Mouse (Mus musculus) ovary, postnatal 10 days (tissue): Measurements from ENCODE around the gene Crmp1.

Source experiments
- DNase-seq: peaks from one replicate; pipeline ENCODE4 v3.0.0; 2022; ENCODE audit warnings: low spot score

The Crmp1 gene

GRCm38 (mm10) chr5:37241651-37242151 is at the start of gene Crmp1:
Gene Crmp1, plus strand, starts transcription at chr5:37241940.
- no peak for DNase-seq

GRCm38 (mm10) chr5:37196196-37196595 is 45.5 kb upstream of the Crmp1 start:
- DNase-seq: no peak

- no peak for DNase-seq
These were observed 45.0 kb upstream of the Crmp1 start for GRCm38 (mm10) chr5:37196666-37197250.

GRCm38 (mm10) chr5:37197423-37197822 is 44.3 kb upstream of the Crmp1 start:
- no peak for DNase-seq

GRCm38 (mm10) chr5:37198011-37198688 is 43.6 kb upstream of the Crmp1 start:
- DNase-seq: no peak

- DNase-seq: no peak
These were observed 39.5 kb upstream of the Crmp1 start for GRCm38 (mm10) chr5:37202285-37202684.

GRCm38 (mm10) chr5:37204886-37205285 is 36.9 kb upstream of the Crmp1 start:
- DNase-seq: no peak

DNA sequence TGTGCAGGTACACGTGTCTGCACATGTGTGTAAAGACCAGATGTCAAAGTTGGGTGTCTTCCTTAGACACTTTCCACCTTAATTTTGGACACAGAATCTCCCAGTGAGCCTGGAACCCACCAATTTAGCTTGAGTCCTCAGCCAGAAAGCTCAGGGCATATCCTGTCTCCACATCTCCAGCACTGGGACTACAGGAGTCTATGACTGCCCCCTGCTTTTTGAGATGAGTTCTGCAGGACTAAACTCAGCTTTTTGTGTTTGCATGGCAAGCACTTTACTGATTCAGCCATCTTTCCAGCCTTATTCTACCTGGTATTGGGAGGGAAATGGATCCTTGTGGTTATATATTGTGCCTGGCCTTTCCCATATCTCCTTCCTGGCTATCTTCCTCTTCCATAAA is 36.3 kb upstream of the Crmp1 start:
- DNase-seq: no peak

GRCm38 (mm10) chr5:37206364-37206763 is 35.4 kb upstream of the Crmp1 start:
- no peak for DNase-seq

DNA sequence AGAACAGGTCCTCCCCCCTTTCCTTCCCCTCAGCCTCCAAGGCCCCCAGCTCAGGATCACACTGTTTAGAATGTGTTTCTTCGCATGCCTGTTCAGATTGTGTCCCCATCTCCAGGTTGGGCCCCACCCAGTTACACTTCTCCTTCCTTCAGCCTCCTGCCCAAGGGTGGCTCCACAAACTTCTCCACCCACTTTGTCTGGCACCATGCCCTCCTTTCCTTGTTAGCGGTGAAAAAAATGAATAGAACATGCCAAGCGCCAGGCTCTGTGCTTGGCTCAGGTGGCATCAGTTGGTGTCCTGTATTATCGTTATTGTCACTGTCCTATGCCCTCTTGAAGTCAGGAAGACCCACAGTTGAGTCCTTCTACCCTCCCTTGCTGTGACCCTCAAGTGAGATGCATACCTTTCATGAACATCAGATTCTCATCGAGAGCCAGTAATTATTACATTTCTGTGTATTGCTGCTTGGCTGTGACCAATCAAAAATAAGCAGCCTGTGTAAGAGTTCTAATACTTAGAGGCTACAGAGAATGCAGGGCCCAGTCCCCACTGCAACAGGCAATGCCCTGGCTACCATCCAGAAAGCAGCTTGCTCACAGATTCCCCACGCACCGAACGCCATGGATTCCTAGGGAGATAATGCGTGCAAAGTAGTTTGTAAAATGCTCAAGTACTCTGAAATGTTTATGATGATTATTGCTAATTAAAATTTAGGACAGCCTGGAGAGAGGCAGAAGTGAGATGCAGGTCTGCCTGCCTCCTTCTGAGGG is 28.6 kb upstream of the Crmp1 start:
- no peak for DNase-seq

GRCm38 (mm10) chr5:37213709-37214103 is 28.0 kb upstream of the Crmp1 start:
- DNase-seq: no peak

DNA sequence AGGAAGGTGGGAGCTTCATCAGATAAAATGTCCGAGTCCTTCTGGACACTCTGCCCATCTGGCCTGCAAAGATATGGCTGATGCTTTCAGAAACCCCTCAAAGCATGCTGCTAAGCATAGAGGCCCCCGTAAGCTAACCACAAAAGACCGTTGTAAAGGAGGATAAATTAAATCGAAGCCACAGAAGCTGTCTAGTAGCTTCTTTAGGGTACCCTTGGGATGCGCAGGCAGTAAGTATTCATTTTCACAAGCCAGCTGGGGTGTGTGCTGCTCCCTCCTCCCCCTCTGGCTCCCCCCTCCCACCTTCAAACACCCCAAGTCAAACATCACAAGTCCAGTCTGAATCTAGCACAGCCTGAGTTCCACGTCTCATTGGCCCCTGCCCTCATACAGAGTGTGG is 27.1 kb upstream of the Crmp1 start:
- DNase-seq: no peak

DNA sequence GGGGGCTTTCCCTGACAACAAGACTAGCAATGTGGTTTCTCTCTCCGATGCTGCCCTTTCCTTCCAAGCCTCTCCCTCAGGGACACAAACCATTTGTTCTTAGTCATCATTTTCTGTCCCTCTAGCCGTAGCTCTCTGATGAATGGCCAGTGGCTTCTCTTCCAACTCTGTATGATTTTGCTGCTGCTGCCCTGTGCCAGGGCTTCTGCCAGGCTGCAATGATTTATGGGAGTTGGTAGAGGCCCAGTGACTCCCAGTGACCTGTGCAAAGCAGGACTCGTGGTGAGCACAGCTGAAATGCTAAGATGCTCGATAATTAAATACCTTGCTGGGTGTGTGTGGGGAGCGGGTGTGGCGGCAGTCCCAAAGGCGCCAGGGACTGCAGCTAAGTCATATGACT is 26.5 kb upstream of the Crmp1 start:
- no peak for DNase-seq

DNA sequence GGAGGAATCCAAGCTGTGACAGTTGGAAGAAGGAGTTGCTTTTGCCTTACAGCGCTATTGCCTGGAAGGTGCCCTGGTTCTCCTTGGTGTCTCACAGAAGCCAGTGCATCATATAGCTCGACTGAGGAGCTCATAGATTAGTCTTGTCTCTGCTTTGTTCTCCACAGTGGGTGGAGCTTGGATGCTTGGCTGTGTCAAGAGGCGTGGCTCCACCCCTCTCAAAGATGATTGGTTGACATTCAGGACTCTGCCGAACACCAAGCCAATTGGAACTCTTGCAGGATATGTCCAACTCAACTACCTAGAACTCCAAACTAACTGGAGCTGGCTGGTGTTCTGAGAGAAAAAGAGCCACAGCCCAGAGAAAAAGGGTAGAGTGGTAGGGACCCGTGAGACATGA is 22.1 kb upstream of the Crmp1 start:
- no peak for DNase-seq

- no peak for DNase-seq
These were observed 21.2 kb upstream of the Crmp1 start for GRCm38 (mm10) chr5:37220575-37220974.

DNA sequence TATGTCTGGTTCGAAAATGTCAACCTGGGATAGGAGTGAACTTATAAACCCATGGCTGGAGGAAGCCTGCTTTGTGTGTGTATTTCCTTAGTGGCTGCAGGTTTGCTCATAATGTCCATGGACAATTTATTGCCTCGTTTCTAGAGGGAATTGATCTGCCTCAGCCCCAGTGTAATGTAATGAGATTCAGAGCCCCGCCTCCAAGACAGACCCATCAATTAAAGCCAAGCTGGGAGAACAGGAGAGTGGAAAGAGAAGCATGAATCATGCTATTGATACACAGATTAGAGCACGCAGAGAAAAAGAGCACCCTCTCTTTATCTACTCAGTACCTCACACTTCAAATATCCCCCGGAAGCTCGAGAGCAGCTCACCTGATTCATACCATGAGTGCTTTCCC is 20.2 kb upstream of the Crmp1 start:
- no peak for DNase-seq

GRCm38 (mm10) chr5:37222316-37222715 is 19.4 kb upstream of the Crmp1 start:
- DNase-seq: no peak

DNA sequence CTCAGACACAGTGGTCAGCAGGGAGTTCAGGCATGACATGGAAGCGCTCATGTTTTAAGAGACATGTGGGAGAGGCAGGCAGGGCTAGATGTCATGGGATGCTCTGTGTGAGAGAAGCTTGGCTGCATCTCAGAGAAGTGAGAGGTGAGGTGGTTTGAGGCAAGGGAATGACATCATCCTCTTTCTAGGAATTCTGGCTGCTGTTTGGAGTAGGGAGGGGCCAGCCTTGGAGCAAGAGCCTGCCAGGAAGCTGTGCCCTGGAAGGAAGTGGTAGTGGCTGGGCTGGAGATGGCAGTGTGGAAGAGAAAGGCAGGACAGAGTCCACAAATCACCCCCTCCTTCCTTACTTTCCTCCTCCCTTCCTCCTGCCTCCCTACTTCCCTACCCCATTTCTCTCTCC is 16.0 kb upstream of the Crmp1 start:
- DNase-seq: no peak

DNA sequence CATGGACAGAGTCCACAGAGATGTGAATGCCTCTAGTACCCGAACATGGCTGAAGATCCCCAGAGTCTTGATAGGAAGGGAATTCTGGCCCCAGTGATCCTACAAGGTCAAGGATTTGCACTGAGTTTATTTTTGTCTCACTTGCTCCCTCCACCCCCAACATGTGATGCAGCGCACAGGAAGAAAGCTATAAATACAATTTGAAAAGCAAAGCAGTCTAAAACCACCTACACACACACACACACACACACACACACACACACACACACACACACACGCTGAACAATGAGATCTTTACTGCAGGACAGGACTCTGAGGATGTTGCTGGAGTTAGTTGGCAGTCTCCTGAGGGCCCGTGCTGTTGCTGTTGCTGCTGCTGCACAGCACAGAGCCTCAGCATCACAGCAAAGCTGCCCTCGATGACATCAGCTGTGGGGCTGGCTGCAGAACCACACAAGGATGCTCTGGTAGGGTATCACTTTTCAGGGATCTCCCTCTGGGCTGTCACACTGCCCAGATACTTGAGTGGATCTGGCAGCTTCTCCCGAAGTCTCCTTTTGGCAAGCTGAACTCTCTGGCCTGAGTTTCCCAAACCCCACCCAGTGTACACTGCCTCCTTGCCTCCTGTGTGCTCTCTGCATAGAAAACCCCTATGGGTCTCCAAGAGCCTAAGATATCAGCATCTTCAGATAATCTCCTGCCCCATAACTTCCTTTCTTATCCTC is 13.6 kb upstream of the Crmp1 start:
- DNase-seq: no peak

GRCm38 (mm10) chr5:37228894-37229293 is 12.8 kb upstream of the Crmp1 start:
- no peak for DNase-seq

DNA sequence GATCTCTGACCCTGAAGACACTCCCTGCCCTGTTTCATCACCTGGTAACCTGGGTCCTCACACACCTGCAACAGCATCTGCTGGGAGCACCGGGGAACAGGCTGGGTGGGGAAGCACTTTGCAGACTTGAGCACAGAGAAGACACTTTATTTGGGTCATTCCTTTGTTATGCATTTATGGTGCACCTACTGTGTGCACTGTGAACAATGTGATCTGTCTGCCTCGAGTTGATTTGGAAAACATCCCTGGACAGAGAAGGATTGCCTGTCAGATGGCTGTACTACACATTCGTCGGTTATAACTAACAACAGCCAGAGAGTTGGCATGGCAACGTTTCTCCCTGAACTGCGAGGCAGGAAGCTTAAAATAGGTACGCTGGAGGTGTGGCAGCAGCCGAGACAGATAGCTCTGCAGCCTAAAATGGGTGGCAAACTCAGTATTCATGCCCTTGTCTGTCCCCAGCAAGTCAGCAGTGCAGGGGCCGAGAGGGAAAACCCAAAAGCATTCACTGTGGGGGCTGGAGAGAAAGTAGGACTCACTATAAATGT is 8.7 kb upstream of the Crmp1 start:
- no peak for DNase-seq

- DNase-seq: no peak
These were observed 3.1 kb upstream of the Crmp1 start for GRCm38 (mm10) chr5:37238654-37239053.
